ENCODE assay signal across 9 mouse cellular contexts in the genomic region with DNA sequence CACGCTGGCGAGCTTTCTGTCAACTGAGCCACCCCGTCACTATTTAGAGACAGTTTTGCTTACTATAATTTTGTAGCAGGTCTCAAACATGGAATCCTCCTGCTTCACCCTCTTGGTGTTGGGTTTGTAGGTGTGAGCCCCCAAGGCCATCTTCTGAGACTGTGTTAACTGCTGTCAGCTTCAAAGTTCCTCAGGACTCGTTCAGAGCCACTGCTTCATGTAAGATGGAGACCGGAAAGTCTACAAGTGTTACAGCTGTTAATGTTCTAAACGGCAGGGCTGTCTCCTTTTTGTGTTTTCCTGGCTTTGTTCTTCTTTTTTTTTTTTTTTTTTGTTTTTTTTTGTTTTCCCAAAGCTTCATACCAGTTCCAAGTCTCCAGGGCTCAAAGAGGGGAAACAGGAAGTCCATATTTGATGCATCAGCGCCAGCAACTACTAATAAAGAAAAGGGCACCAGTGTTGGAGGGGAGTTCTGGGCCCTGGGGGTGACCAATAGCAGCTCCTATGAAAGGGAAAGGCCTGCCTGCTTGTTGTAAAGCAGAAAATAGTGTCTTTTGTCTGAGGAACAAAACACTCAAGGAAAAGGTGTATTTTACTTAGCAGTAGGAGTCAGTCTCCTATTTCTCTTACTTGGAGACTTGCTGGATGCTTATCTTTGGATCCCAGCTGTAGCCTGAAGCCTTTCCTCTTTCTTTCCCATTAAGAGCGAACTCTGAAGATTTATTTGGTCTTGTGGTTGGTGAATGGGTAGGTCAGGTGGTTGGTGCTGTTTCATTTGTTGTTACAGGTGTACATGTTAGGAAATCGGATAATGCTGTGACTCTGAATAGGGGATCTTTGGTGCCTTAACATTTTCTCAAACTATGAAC. TPM values are rescaled to one million over a fixed set of nuclear protein-coding genes. Genes with fewer than 3 reads are reported as not detected.
A peak's percentile ranks its signal among the peaks of the same experiment; 100 is the strongest.
DNase-seq lines count a peak whose midpoint lies in the region; ATAC-seq and TF ChIP-seq lines count a peak whose summit lies in the region.
"Had no signal": no experiment of that assay in that cellular context is flagged by ENCODE, and none has a peak within 500 bp of the region (broad histone marks: within the 10 kb centered on the region; RNA-seq: fewer than 3 reads in every experiment).

No protein-coding gene starts in this region.

- H3K4me2 ChIP-seq in embryonic facial prominence, embryonic 11.5 days (ENCODE audit: low read depth, low read length), result no peak overlapping the region
- H3K4me2 ChIP-seq in heart, postnatal 0 days (ENCODE audit: low read depth, low read length), result no peak overlapping the region
- 0 out of 2 replicates have a peak overlapping the region, but pooled peaks have one; percentile 4 for H3K4me2 ChIP-seq in liver, embryonic 11.5 days

- no peak overlapping the region for H3K4me3 ChIP-seq in embryonic facial prominence, embryonic 11.5 days (ENCODE audit: low read depth, low read length)
- no peak overlapping the region for H3K4me3 ChIP-seq in embryonic facial prominence, embryonic 10.5 days
- H3K4me3 ChIP-seq in ES-E14 (ENCODE audit: insufficient read depth in 1 of 2, low read depth in 1 of 2, low read length in 2 of 2, poor library complexity in 1 of 2, severe bottlenecking in 1 of 2), result no peak overlapping the region
- H3K4me3 ChIP-seq in heart, postnatal 0 days (ENCODE audit: low read depth, low read length), result no peak overlapping the region
- no peak overlapping the region for H3K4me3 ChIP-seq in liver, embryonic 11.5 days (ENCODE audit: low read depth, low read length)

- H3K27me3 ChIP-seq in embryonic facial prominence, embryonic 11.5 days (ENCODE audit: control insufficient read depth, insufficient read depth, low read length), result no peaks in the 10 kb centered on the region
- no peaks in the 10 kb centered on the region for H3K27me3 ChIP-seq in embryonic facial prominence, embryonic 10.5 days (replicated peaks; ENCODE audit: low read depth, poor library complexity, severe bottlenecking)
- no peaks in the 10 kb centered on the region for H3K27me3 ChIP-seq in heart, postnatal 0 days (ENCODE audit: control insufficient read depth, insufficient read depth, low read length)
- H3K27me3 ChIP-seq in liver, embryonic 11.5 days (replicated peaks; ENCODE audit: control insufficient read depth, insufficient read depth, low read length), result no peaks in the 10 kb centered on the region

- H3K36me3 ChIP-seq in embryonic facial prominence, embryonic 11.5 days (replicated peaks; ENCODE audit: control insufficient read depth, insufficient read depth, low read depth, low read length), result no peaks in the 10 kb centered on the region
- peaks cover 45% of the 10 kb centered on the region for H3K36me3 ChIP-seq in embryonic facial prominence, embryonic 10.5 days (replicated peaks)
- H3K36me3 ChIP-seq in ES-E14 (ENCODE audit: control insufficient read depth, insufficient read depth, low read length, poor library complexity, severe bottlenecking), result no peaks in the 10 kb centered on the region; the same call in 1 of the 2 replicates
- H3K36me3 ChIP-seq in heart, postnatal 0 days (replicated peaks; ENCODE audit: control insufficient read depth, insufficient read depth, low read length), result no peaks in the 10 kb centered on the region
- no peaks in the 10 kb centered on the region; the same call in 1 of the 2 replicates for H3K36me3 ChIP-seq in liver, embryonic 11.5 days (ENCODE audit: control insufficient read depth, insufficient read depth, low read length)

- 72% methylated on average over 9 of the region's 9 CpGs for WGBS in embryonic facial prominence, embryonic 11.5 days
- 71% methylated on average over 9 of the region's 9 CpGs for WGBS in embryonic facial prominence, embryonic 10.5 days
- 67% methylated on average over 9 of the region's 9 CpGs for WGBS in heart, postnatal 0 days
- WGBS in liver, embryonic 11.5 days, result 67% methylated on average over 9 of the region's 9 CpGs

- in situ Hi-C loops in ES-E14 (cut with MboI; ENCODE audit: low sequenced_read_pairs in 2 of 2, unreplicated experiment in 2 of 2), result no loop called here

- H3K9ac ChIP-seq in embryonic facial prominence, embryonic 11.5 days (replicated peaks; ENCODE audit: low read length), result no peak overlapping the region
- 0 out of 2 replicates have a peak overlapping the region, but pooled peaks have one; percentile 4 for H3K9ac ChIP-seq in ES-E14 (ENCODE audit: insufficient read depth, low read depth, low read length, poor library complexity, severe bottlenecking)
- no peak overlapping the region for H3K9ac ChIP-seq in heart, postnatal 0 days (replicated peaks; ENCODE audit: low read depth, low read length)
- H3K9ac ChIP-seq in liver, embryonic 11.5 days (ENCODE audit: low read depth, low read length), result no peak overlapping the region

- no peak for DNase-seq in embryonic facial prominence, embryonic 11.5 days (ENCODE audit: low spot score)
- no peak for DNase-seq in embryonic facial prominence, embryonic 10.5 days (ENCODE audit: low spot score)
- no peak for DNase-seq in ES-E14 (ENCODE audit: low read depth, low spot score)
- DNase-seq in heart, postnatal 0 days (ENCODE audit: low spot score), result no peak
- DNase-seq in liver, embryonic 11.5 days (ENCODE audit: low spot score), result no peak
- no peak for DNase-seq in layer of hippocampus, postnatal 25 days (ENCODE audit: extremely low spot score in 1 of 2, low spot score in 1 of 2)
- no peak for DNase-seq in cerebellum, postnatal 36 days
- DNase-seq: cerebellum, postnatal 14 days had no signal

- H3K4me1 ChIP-seq in embryonic facial prominence, embryonic 11.5 days (ENCODE audit: control insufficient read depth, insufficient read depth, low read length), result no peaks in the 10 kb centered on the region
- peaks cover 17% of the 10 kb centered on the region for H3K4me1 ChIP-seq in embryonic facial prominence, embryonic 10.5 days
- peaks cover 10 to 14% of the 10 kb centered on the region in 2 experiments for H3K4me1 ChIP-seq in ES-E14 (ENCODE audit: control insufficient read depth in 2 of 2, insufficient read depth in 2 of 2, low read length in 2 of 2, poor library complexity in 1 of 2)
- peaks cover 33% of the 10 kb centered on the region for H3K4me1 ChIP-seq in heart, postnatal 0 days (ENCODE audit: control insufficient read depth, insufficient read depth)
- peaks cover 12% of the 10 kb centered on the region for H3K4me1 ChIP-seq in liver, embryonic 11.5 days (replicated peaks; ENCODE audit: control insufficient read depth, insufficient read depth, low read length)

- 0 out of 2 replicates have a peak overlapping the region, but pooled peaks have one; percentile 29 for H3K27ac ChIP-seq in embryonic facial prominence, embryonic 11.5 days (replicated peaks; ENCODE audit: low read depth, low read length)
- no peak overlapping the region for H3K27ac ChIP-seq in embryonic facial prominence, embryonic 10.5 days (replicated peaks)
- H3K27ac ChIP-seq in ES-E14 (ENCODE audit: insufficient read depth, low read depth, low read length, poor library complexity, severe bottlenecking), result no peak overlapping the region; the same call in 1 of the 2 replicates
- peak overlapping the region; percentile 83 for H3K27ac ChIP-seq in heart, postnatal 0 days (ENCODE audit: low read depth)
- peak overlapping the region; percentile 22; the same call in 1 of the 2 replicates for H3K27ac ChIP-seq in liver, embryonic 11.5 days (ENCODE audit: low read depth, low read length)

- ATAC-seq in embryonic facial prominence, embryonic 11.5 days (replicated peaks; ENCODE audit: insufficient number of reproducible peaks, low FRiP score, low TSS enrichment, low read depth), result no peak
- ATAC-seq in heart, postnatal 0 days (ENCODE audit: insufficient read depth, low read depth), result 0 out of 2 replicates have a peak, but pooled peaks have one; percentile 20
- no peak for ATAC-seq in liver, embryonic 11.5 days (replicated peaks; ENCODE audit: low FRiP score)
- ATAC-seq in erythroblast, adult 5-6 weeks (replicated peaks; ENCODE audit: low FRiP score, poor library complexity, severe bottlenecking), result no peak

- no peak for TF ChIP-seq CTCF in heart, postnatal 0 days (IDR thresholded peaks at IDR 0.05; ENCODE audit: low read depth)

- H3K9me3 ChIP-seq in embryonic facial prominence, embryonic 11.5 days (replicated peaks; ENCODE audit: control insufficient read depth, low read length), result no peaks in the 10 kb centered on the region
- H3K9me3 ChIP-seq in embryonic facial prominence, embryonic 10.5 days, result no peaks in the 10 kb centered on the region
- H3K9me3 ChIP-seq in ES-E14 (ENCODE audit: control insufficient read depth, insufficient read depth, low read depth, low read length), result no peaks in the 10 kb centered on the region
- H3K9me3 ChIP-seq in heart, postnatal 0 days (replicated peaks; ENCODE audit: control insufficient read depth, low read length), result no peaks in the 10 kb centered on the region
- no peaks in the 10 kb centered on the region for H3K9me3 ChIP-seq in liver, embryonic 11.5 days (ENCODE audit: control insufficient read depth, low read length)

- TF ChIP-seq EP300 in heart, postnatal 0 days (IDR thresholded peaks at IDR 0.05; ENCODE audit: low read depth), result no peak

TF ChIP-seq in ES-E14, 5 proteins besides CTCF, POLR2A, EP300 and RAD21 (continues in another document):
- no peak for TF ChIP-seq ZNF384 (IDR thresholded peaks at IDR 0.05; ENCODE audit: low read depth, low read length)

RNA-seq across cellular contexts. Expression of a gene that starts 14.3 kb away (rescaled TPM):
- 39.3 and 42.9 TPM in 2 replicates for polyA plus RNA-seq in embryonic facial prominence, embryonic 11.5 days (2014; fragmentation: Nextera tagmentation; extraction: Ambion mirVana)
- 32.0 and 36.3 TPM in 2 replicates for polyA plus RNA-seq in embryonic facial prominence, embryonic 10.5 days (2016; fragmentation: Nextera tagmentation; extraction: Ambion mirVana)
- 38.4 and 51.9 TPM in 2 replicates for total RNA-seq in ES-E14 (2012; rRNA removed)
- 52.1 and 69.1 TPM in 2 replicates for total RNA-seq in heart, postnatal 0 days (2014; rRNA removed; ENCODE audit: low replicate concordance)
- polyA plus RNA-seq in heart, postnatal 0 days (2015; fragmentation: Nextera tagmentation; extraction: Ambion mirVana), result 13.9 and 15.1 TPM in 2 replicates
- 24.9 and 27.6 TPM in 2 replicates for polyA plus RNA-seq in liver, embryonic 11.5 days (2014; fragmentation: Nextera tagmentation; extraction: Ambion mirVana)
- total RNA-seq in layer of hippocampus, postnatal 25 days (2021), result 100 to 1,000 TPM; 106 to 116 TPM
- total RNA-seq in erythroblast, adult 5-6 weeks (2015; ENCODE audit: low replicate concordance), result 5.8 and 35.1 TPM in 2 replicates
- 7.1 and 14.6 TPM in 2 replicates for total RNA-seq in erythroblast, adult 5-6 weeks (2017; ENCODE audit: low replicate concordance)

RNA-seq across cellular contexts. Expression of a gene that starts 28.3 kb away (rescaled TPM):
- polyA plus RNA-seq in embryonic facial prominence, embryonic 11.5 days (2014; fragmentation: Nextera tagmentation; extraction: Ambion mirVana), result 3.8 and 4.1 TPM in 2 replicates
- polyA plus RNA-seq in embryonic facial prominence, embryonic 10.5 days (2016; fragmentation: Nextera tagmentation; extraction: Ambion mirVana), result 5.4 and 6.6 TPM in 2 replicates
- 10.4 and 11.0 TPM in 2 replicates for total RNA-seq in ES-E14 (2012; rRNA removed)
- 3.2 and 6.5 TPM in 2 replicates for total RNA-seq in heart, postnatal 0 days (2014; rRNA removed; ENCODE audit: low replicate concordance)
- polyA plus RNA-seq in heart, postnatal 0 days (2015; fragmentation: Nextera tagmentation; extraction: Ambion mirVana), result 2.3 and 2.4 TPM in 2 replicates
- 3.1 and 3.8 TPM in 2 replicates for polyA plus RNA-seq in liver, embryonic 11.5 days (2014; fragmentation: Nextera tagmentation; extraction: Ambion mirVana)
- total RNA-seq in layer of hippocampus, postnatal 25 days (2021), result 10 to 100 TPM; 23.5 to 24.8 TPM
- 1.7 and 3.1 TPM in 2 replicates for total RNA-seq in erythroblast, adult 5-6 weeks (2015; ENCODE audit: low replicate concordance)
- 2.0 and 3.3 TPM in 2 replicates for total RNA-seq in erythroblast, adult 5-6 weeks (2017; ENCODE audit: low replicate concordance)

Comparison
In these comparisons a context has a peak if more than half of its experiments do, and no peak if none do; other contexts are left out.
1. H3K27ac ChIP-seq: peak in embryonic facial prominence, embryonic 11.5 days (single experiment), heart, postnatal 0 days (single experiment) and liver, embryonic 11.5 days (single experiment); none in embryonic facial prominence, embryonic 10.5 days (single experiment) and ES-E14 (single experiment).